In the genomic region with DNA sequence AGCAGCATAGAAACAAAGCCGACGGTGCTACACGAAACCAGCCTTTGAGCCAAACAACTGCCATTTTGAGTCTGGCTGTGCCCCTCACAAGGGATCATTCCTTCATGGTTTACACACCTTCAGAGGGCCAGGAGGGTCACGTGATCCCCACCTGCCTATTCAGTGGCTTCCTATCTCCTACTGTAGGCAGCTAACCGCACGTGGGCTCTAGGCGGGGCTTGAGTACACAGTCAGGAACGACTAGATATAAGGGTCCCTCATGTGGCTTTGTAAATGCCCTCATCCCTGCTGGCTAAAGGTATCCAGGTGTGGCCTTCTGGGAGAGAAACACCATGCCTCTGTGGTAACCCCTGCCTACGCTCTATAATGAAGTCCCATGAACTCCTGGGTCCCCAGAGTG, we compare ENCODE assay signal across 11 mouse cellular contexts. TPM values are rescaled to one million over a fixed set of nuclear protein-coding genes. Genes with fewer than 3 reads are reported as not detected.
"Had no signal": no experiment of that assay in that cellular context is flagged by ENCODE, and none has a peak within 500 bp of the region (broad histone marks: within the 10 kb centered on the region; RNA-seq: fewer than 3 reads in every experiment).

No protein-coding gene starts in this region.

RNA-seq across cellular contexts. Expression of gene Gm49673, which starts 18.0 kb away (rescaled TPM):
- polyA plus RNA-seq: heart, embryonic 11.5 days; heart, embryonic 12.5 days; heart, embryonic 13.5 days; heart, embryonic 14.5 days; heart, embryonic 16.5 days; heart, postnatal 0 days; hindbrain, embryonic 10.5 days; hindbrain, embryonic 12.5 days; hindbrain, embryonic 13.5 days; intestine, postnatal 0 days; large intestine, adult 2 months had no signal
